Mouse (Mus musculus) urinary bladder, postnatal 14 days (tissue): Measurements from ENCODE around the gene Eif2ak2.

Experiments used
- DNase-seq: peaks from one replicate; pipeline ENCODE4 v3.0.0; 2021; ENCODE audit warnings: low spot score

Gene Eif2ak2

GRCm38 (mm10) chr17:78882401-78883112 is at the start of gene Eif2ak2:
Eif2ak2 (minus strand) TSS chr17:78882573.
- DNase-seq, result peak; percentile 89

- no peak for DNase-seq
Measured at GRCm38 (mm10) chr17:78917696-78918095, 35.3 kb upstream of the Eif2ak2 start.

- no peak for DNase-seq
Measured at GRCm38 (mm10) chr17:78916899-78917298, 34.5 kb upstream of the Eif2ak2 start.

- DNase-seq, result peak; percentile 85
Measured at GRCm38 (mm10) chr17:78916369-78916813, 34.0 kb upstream of the Eif2ak2 start, which contains the start of gene Cebpzos. Cebpzos (plus strand) TSS chr17:78916500.

GRCm38 (mm10) chr17:78915772-78916171 is 33.4 kb upstream of the Eif2ak2 start:
- no peak for DNase-seq

GRCm38 (mm10) chr17:78913921-78914320 is 31.5 kb upstream of the Eif2ak2 start:
- DNase-seq, result no peak

GRCm38 (mm10) chr17:78912861-78913281 is 30.5 kb upstream of the Eif2ak2 start:
- DNase-seq, result no peak

GRCm38 (mm10) chr17:78909374-78909773 is 27.0 kb upstream of the Eif2ak2 start:
- no peak for DNase-seq

- no peak for DNase-seq
Measured at GRCm38 (mm10) chr17:78906892-78907291, 24.5 kb upstream of the Eif2ak2 start, which contains the start of gene Sult6b1. Sult6b1 (minus strand) TSS chr17:78906992.

- no peak for DNase-seq
Measured at GRCm38 (mm10) chr17:78903158-78903557, 20.8 kb upstream of the Eif2ak2 start.

- DNase-seq, result peak; percentile 66
Measured at GRCm38 (mm10) chr17:78895394-78895793, 13.0 kb upstream of the Eif2ak2 start.

GRCm38 (mm10) chr17:78894991-78895390 is 12.6 kb upstream of the Eif2ak2 start:
- DNase-seq, result no peak

GRCm38 (mm10) chr17:78891020-78891419 is 8.6 kb upstream of the Eif2ak2 start:
- no peak for DNase-seq

- no peak for DNase-seq
Measured at GRCm38 (mm10) chr17:78889184-78889583, 6.8 kb upstream of the Eif2ak2 start.

GRCm38 (mm10) chr17:78888554-78888953 is 6.2 kb upstream of the Eif2ak2 start:
- no peak for DNase-seq

- DNase-seq, result no peak
Measured at GRCm38 (mm10) chr17:78885286-78886065, 3.1 kb upstream of the Eif2ak2 start.

- DNase-seq, result no peak
Measured at GRCm38 (mm10) chr17:78883291-78883690, 918 bp upstream of the Eif2ak2 start.

- DNase-seq, result peak; percentile 11
Measured at GRCm38 (mm10) chr17:78881878-78882304, 482 bp downstream of the Eif2ak2 start.

- no peak for DNase-seq
Measured at GRCm38 (mm10) chr17:78873886-78874285, 8.5 kb downstream of the Eif2ak2 start.

- no peak for DNase-seq
Measured at GRCm38 (mm10) chr17:78856243-78856642, 26.1 kb downstream of the Eif2ak2 start.

GRCm38 (mm10) chr17:78842271-78842928 is 40.0 kb downstream of the Eif2ak2 start:
- DNase-seq, result no peak

- no peak for DNase-seq
Measured at GRCm38 (mm10) chr17:78836056-78836455, 46.3 kb downstream of the Eif2ak2 start.
